Mouse (Mus musculus): ENCODE results near the gene G430095P16Rik.

The G430095P16Rik gene

GRCm38 (mm10) chr8:84775621-84776113 is 52.9 kb downstream of the G430095P16Rik start:
- TF ChIP-seq GATA4 (IDR thresholded peaks at IDR 0.05; ENCODE audit: insufficient replicate concordance, low read length) = no peak
